Mouse (Mus musculus): ENCODE results near the gene Calr3. TPM values are rescaled to one million over a fixed set of nuclear protein-coding genes. Genes with fewer than 3 reads are reported as not detected.

Calr3 gene
- polyA plus RNA-seq, 1 experiment from 2014 or later: 0.59 TPM

GRCm38 (mm10) chr8:72382395-72382794 lies 61.3 kb downstream of the Calr3 start:
- H3K4me2 ChIP-seq (ENCODE audit: low read depth, low read length): no peak overlapping the region
- no peaks in the 10 kb centered on the region for H3K9me3 ChIP-seq (ENCODE audit: control insufficient read depth, low read length)
- peaks cover 87% of the 10 kb centered on the region for H3K36me3 ChIP-seq (ENCODE audit: control insufficient read depth, insufficient read depth, low read length)
- H3K4me1 ChIP-seq (ENCODE audit: control insufficient read depth, insufficient read depth, low read length): no peaks in the 10 kb centered on the region
- H3K27ac ChIP-seq (ENCODE audit: low read depth, low read length): no peak overlapping the region
- WGBS: 62% methylated on average over 5 of the region's 5 CpGs
- H3K4me3 ChIP-seq (ENCODE audit: low read depth, low read length): no peak overlapping the region
- H3K27me3 ChIP-seq (ENCODE audit: control insufficient read depth, insufficient read depth, low read length): no peaks in the 10 kb centered on the region
- ATAC-seq (ENCODE audit: low read depth): no peak
- H3K9ac ChIP-seq (replicated peaks; ENCODE audit: low read depth, low read length): no peak overlapping the region

DNA sequence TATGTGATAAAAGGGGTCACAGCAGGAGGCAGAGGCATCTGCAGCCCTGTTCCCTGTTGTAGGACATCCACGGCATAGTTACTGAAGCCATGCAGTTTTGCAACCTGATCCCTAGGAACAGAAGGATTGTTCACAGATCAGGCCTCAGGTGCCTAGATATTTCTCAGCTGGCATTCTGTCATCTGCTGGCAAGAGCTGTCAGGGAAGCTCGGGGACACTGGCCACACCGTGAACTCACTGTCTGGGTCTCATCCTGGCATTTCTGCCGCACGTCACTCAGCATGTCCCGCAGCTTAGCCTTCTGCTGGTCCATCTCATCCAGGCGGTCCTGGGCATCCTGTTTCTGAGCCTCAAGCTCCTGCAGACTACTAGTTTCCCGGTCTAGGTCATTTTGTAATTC lies 63.0 kb downstream of the Calr3 start:
- peaks cover 81% of the 10 kb centered on the region for H3K36me3 ChIP-seq (ENCODE audit: control insufficient read depth, insufficient read depth, low read length)
- no peak for ATAC-seq (ENCODE audit: low read depth)

DNA sequence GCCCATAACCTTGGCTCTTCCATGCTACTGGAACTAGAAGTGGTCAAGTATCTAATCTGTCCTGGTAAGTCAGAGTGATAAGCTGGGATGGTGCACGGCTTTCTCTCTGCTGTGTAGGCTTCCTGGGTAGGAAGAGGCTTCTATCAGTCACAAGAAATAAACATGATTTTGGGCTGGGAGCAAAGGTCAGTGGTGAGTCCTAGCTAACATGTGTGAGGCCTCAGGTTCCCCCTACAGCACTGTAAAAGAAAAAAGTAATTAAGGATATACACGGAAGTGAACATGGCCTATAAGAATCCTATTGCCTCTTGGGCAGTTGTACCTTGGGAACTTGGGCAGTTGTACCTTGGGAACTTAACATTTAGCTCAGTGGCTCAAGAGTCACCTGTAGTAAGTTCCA lies 66.8 kb downstream of the Calr3 start:
- Histone ChIP-seq H3K27me3 (ENCODE audit: control insufficient read depth, insufficient read depth, low read length) (no peaks in the 10 kb centered on the region), H3K27ac (ENCODE audit: low read depth, low read length) (no peak overlapping the region), H3K9ac (replicated peaks; ENCODE audit: low read depth, low read length) (no peak overlapping the region), H3K36me3 (ENCODE audit: control insufficient read depth, insufficient read depth, low read length) (peaks cover 78% of the 10 kb centered on the region), H3K4me2 (ENCODE audit: low read depth, low read length) (no peak overlapping the region), H3K4me3 (ENCODE audit: low read depth, low read length) (no peak overlapping the region), H3K9me3 (ENCODE audit: control insufficient read depth, low read length) (no peaks in the 10 kb centered on the region), H3K4me1 (ENCODE audit: control insufficient read depth, insufficient read depth, low read length) (no peaks in the 10 kb centered on the region)
- ATAC-seq (ENCODE audit: low read depth): no peak
- 89% methylated on average over 2 of the region's 2 CpGs for WGBS

More for the DNA sequence above, 63.0 kb downstream of the Calr3 start:
- Histone ChIP-seq H3K27me3 (ENCODE audit: control insufficient read depth, insufficient read depth, low read length) (no peaks in the 10 kb centered on the region), H3K9ac (replicated peaks; ENCODE audit: low read depth, low read length) (no peak overlapping the region), H3K27ac (ENCODE audit: low read depth, low read length) (no peak overlapping the region), H3K4me3 (ENCODE audit: low read depth, low read length) (no peak overlapping the region), H3K9me3 (ENCODE audit: control insufficient read depth, low read length) (no peaks in the 10 kb centered on the region), H3K4me1 (ENCODE audit: control insufficient read depth, insufficient read depth, low read length) (no peaks in the 10 kb centered on the region), H3K4me2 (ENCODE audit: low read depth, low read length) (no peak overlapping the region)
- WGBS: 89% methylated on average over 8 of the region's 8 CpGs

DNA sequence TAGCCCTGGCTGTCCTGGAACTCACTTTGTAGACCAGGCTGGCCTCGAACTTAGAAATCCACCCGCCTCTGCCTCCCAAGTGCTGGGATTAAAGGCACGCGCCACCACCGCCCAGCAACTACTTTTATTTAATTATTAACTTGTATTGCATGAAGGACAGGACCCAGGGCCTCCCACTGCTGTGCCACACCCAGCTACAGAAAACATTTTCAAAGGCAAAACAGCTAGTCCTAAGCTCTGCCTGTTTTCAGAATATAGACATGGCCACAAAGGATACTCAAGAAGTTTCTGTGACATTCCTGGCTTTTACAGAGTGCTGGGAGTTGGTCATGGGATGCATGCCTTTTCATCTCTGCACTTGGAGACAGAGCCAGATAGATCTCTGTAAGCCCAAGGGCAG lies 67.4 kb downstream of the Calr3 start:
- Histone ChIP-seq H3K27ac (ENCODE audit: low read depth, low read length) (no peak overlapping the region), H3K9ac (replicated peaks; ENCODE audit: low read depth, low read length) (no peak overlapping the region), H3K4me2 (ENCODE audit: low read depth, low read length) (no peak overlapping the region), H3K27me3 (ENCODE audit: control insufficient read depth, insufficient read depth, low read length) (no peaks in the 10 kb centered on the region), H3K9me3 (ENCODE audit: control insufficient read depth, low read length) (no peaks in the 10 kb centered on the region), H3K4me1 (ENCODE audit: control insufficient read depth, insufficient read depth, low read length) (no peaks in the 10 kb centered on the region), H3K36me3 (ENCODE audit: control insufficient read depth, insufficient read depth, low read length) (peaks cover 78% of the 10 kb centered on the region), H3K4me3 (ENCODE audit: low read depth, low read length) (no peak overlapping the region)
- ATAC-seq (ENCODE audit: low read depth): no peak
- WGBS: 94% methylated on average over 5 of the region's 5 CpGs

GRCm38 (mm10) chr8:72375161-72375560 lies 68.5 kb downstream of the Calr3 start:
- Histone ChIP-seq H3K9ac (replicated peaks; ENCODE audit: low read depth, low read length) (no peak overlapping the region), H3K27me3 (ENCODE audit: control insufficient read depth, insufficient read depth, low read length) (no peaks in the 10 kb centered on the region), H3K4me2 (ENCODE audit: low read depth, low read length) (no peak overlapping the region), H3K36me3 (ENCODE audit: control insufficient read depth, insufficient read depth, low read length) (peaks cover 79% of the 10 kb centered on the region), H3K4me3 (ENCODE audit: low read depth, low read length) (no peak overlapping the region), H3K9me3 (ENCODE audit: control insufficient read depth, low read length) (no peaks in the 10 kb centered on the region), H3K4me1 (ENCODE audit: control insufficient read depth, insufficient read depth, low read length) (no peaks in the 10 kb centered on the region), H3K27ac (ENCODE audit: low read depth, low read length) (no peak overlapping the region)
- ATAC-seq (ENCODE audit: low read depth): no peak
- WGBS: 87% methylated on average over 5 of the region's 5 CpGs

Small RNA genes lying within 50 kb of the gene (microRNA-seq; reads per million reads assigned to microRNA genes)
- gene Mir7068: 1.4 reads per million

Other genes starting within 250 kb of the Calr3 start
- not detected in 2 replicates for gene Cib3, start 231.0 kb downstream of the Calr3 start, polyA plus RNA-seq (2014; fragmentation: Nextera tagmentation; extraction: Ambion mirVana)
- gene Gm11034, start 230.2 kb downstream of the Calr3 start, polyA plus RNA-seq (2014; fragmentation: Nextera tagmentation; extraction: Ambion mirVana): not detected in 2 replicates
- gene Fam32a, start 224.1 kb downstream of the Calr3 start, polyA plus RNA-seq (2014; fragmentation: Nextera tagmentation; extraction: Ambion mirVana): 60.5 and 71.7 TPM in 2 replicates
- gene Ap1m1, start 203.9 kb downstream of the Calr3 start, polyA plus RNA-seq (2014; fragmentation: Nextera tagmentation; extraction: Ambion mirVana): 220 and 235 TPM in 2 replicates
- gene Gm10282, start 138.6 kb downstream of the Calr3 start, polyA plus RNA-seq (2014; fragmentation: Nextera tagmentation; extraction: Ambion mirVana): 12.3 and 13.8 TPM in 2 replicates
- gene Klf2, start 124.8 kb downstream of the Calr3 start, polyA plus RNA-seq (2014; fragmentation: Nextera tagmentation; extraction: Ambion mirVana): 4.3 and 6.7 TPM in 2 replicates
- gene Eps15l1, start 22.4 kb downstream of the Calr3 start, polyA plus RNA-seq (2014; fragmentation: Nextera tagmentation; extraction: Ambion mirVana): 63.3 and 66.1 TPM in 2 replicates
- gene 1700030K09Rik, start within 50 bp of the Calr3 start, polyA plus RNA-seq (2014; fragmentation: Nextera tagmentation; extraction: Ambion mirVana): 15.2 and 16.3 TPM in 2 replicates
- gene Cherp, start 31.4 kb upstream of the Calr3 start, polyA plus RNA-seq (2014; fragmentation: Nextera tagmentation; extraction: Ambion mirVana): 42.3 and 49.8 TPM in 2 replicates
- 9.3 and 10.6 TPM in 2 replicates for gene Slc35e1, start 48.7 kb upstream of the Calr3 start, polyA plus RNA-seq (2014; fragmentation: Nextera tagmentation; extraction: Ambion mirVana)
- 11.4 and 14.6 TPM in 2 replicates for gene Med26, start 104.4 kb upstream of the Calr3 start, polyA plus RNA-seq (2014; fragmentation: Nextera tagmentation; extraction: Ambion mirVana)
- gene Smim7, start 127.2 kb upstream of the Calr3 start, polyA plus RNA-seq (2014; fragmentation: Nextera tagmentation; extraction: Ambion mirVana): 133 and 144 TPM in 2 replicates
- gene Tmem38a, start 128.2 kb upstream of the Calr3 start, polyA plus RNA-seq (2014; fragmentation: Nextera tagmentation; extraction: Ambion mirVana): 27.9 and 31.6 TPM in 2 replicates
- gene Nwd1, start 202.8 kb upstream of the Calr3 start, polyA plus RNA-seq (2014; fragmentation: Nextera tagmentation; extraction: Ambion mirVana): 2.1 and 2.6 TPM in 2 replicates